Mouse (Mus musculus) hindbrain, embryonic 12.5 days (tissue): ENCODE data around the gene Tmppe. TPM values are rescaled to one million over a fixed set of nuclear protein-coding genes. Genes with fewer than 3 reads are reported as not detected.

Experiments
- ATAC-seq: fragments of 200-750 bp; cut with Nextera tagmentation; 2 replicates; pipeline ENCODE4 v1.8.0; 2017; ENCODE audit warnings: moderate TSS enrichment; ENCODE audit not compliant: low FRiP score
- H3K27ac ChIP-seq: fragments of 300-500 bp; sonication (generic); 2 replicates; pipeline ENCODE4 v1.5.1; 2016; ENCODE audit warnings: mild to moderate bottlenecking
- H3K27me3 ChIP-seq: fragments of 300-500 bp; sonication (generic); 2 replicates; pipeline ENCODE4 v1.6.1; 2016; ENCODE audit warnings: mild to moderate bottlenecking
- H3K36me3 ChIP-seq: fragments of 300-500 bp; sonication (generic); 2 replicates; pipeline ENCODE4 v1.6.1; 2016; ENCODE audit warnings: mild to moderate bottlenecking
- H3K4me1 ChIP-seq: fragments of 300-500 bp; sonication (generic); 2 replicates; pipeline ENCODE4 v1.6.1; 2016
- H3K4me2 ChIP-seq: fragments of 300-500 bp; sonication (generic); replicated peaks from 2 replicates; pipeline ENCODE4 v1.6.1; 2016; ENCODE audit warnings: mild to moderate bottlenecking
- H3K4me3 ChIP-seq: fragments of 300-500 bp; sonication (generic); 2 replicates; pipeline ENCODE4 v1.5.1; 2016; ENCODE audit warnings: mild to moderate bottlenecking
- H3K9ac ChIP-seq: fragments of 300-500 bp; sonication (generic); 2 replicates; pipeline ENCODE4 v1.6.1; 2016; ENCODE audit warnings: mild to moderate bottlenecking, moderate library complexity
- H3K9me3 ChIP-seq: fragments of 300-500 bp; sonication (generic); replicated peaks from 2 replicates; pipeline ENCODE4 v1.6.1; 2016; ENCODE audit warnings: mild to moderate bottlenecking
- WGBS: fragments of 180-500 bp; shearing (Covaris S2); methylation state at CpG from one replicate; pipeline ENCODE4 v1.1.7; 2016; 5-methylcytosine and 5-hydroxymethylcytosine counted together
- polyA plus RNA-seq: library from polyadenylated mRNA; unstranded; fragments of >200 nt; fragmentation: Nextera tagmentation; extraction: Ambion mirVana; gene quantifications from 2 replicates; pipeline ENCODE4 v1.2.1, GENCODE M21; 2016

Tmppe gene
- polyA plus RNA-seq, 1 experiment from 2014 or later = 10.3 TPM

- H3K9me3 ChIP-seq = peaks cover 6% of the 10 kb centered on the region; the same call in 1 of the 2 replicates
- no peak overlapping the region for H3K4me2 ChIP-seq
- H3K36me3 ChIP-seq = peaks cover 13% of the 10 kb centered on the region; the same call in 1 of the 2 replicates
- no peak for ATAC-seq
- H3K4me3 ChIP-seq = no peak overlapping the region
- H3K4me1 ChIP-seq = no peaks in the 10 kb centered on the region
- no peak overlapping the region for H3K9ac ChIP-seq
- H3K27me3 ChIP-seq = no peaks in the 10 kb centered on the region
- no peak overlapping the region for H3K27ac ChIP-seq
- 93% methylated on average over 5 of the region's 5 CpGs for WGBS
These were observed 24.7 kb downstream of the Tmppe start for GRCm38 (mm10) chr9:114425576-114425975.

DNA sequence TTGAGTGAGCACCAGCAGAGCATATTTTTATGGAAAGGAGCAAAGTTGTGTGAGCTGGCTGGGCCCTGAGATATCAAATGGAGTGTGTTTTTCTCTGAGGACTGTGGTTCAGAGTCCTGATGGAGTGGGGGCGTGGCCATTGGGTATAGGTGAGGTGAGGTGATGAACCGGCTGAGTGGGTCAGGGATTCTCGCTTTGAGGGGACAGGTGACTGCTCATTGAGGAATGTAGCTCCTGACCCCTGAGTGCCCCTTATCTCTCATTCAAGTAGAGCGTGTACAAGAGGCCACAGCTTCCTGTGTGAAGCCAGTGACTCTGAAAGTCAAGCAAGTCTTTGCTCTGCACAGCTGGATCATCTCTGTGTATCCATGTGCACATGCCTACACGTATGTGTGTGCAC is 25.3 kb downstream of the Tmppe start:
- peaks cover 15% of the 10 kb centered on the region; the same call in 1 of the 2 replicates for H3K36me3 ChIP-seq
- no peak overlapping the region for H3K9ac ChIP-seq
- ATAC-seq = no peak
- no peak overlapping the region for H3K4me2 ChIP-seq
- H3K4me1 ChIP-seq = no peaks in the 10 kb centered on the region
- no peak overlapping the region for H3K4me3 ChIP-seq
- H3K27me3 ChIP-seq = no peaks in the 10 kb centered on the region
- no peak overlapping the region for H3K27ac ChIP-seq
- WGBS = 90% methylated on average over 5 of the region's 5 CpGs
- H3K9me3 ChIP-seq = peaks cover 6% of the 10 kb centered on the region; the same call in 1 of the 2 replicates

DNA sequence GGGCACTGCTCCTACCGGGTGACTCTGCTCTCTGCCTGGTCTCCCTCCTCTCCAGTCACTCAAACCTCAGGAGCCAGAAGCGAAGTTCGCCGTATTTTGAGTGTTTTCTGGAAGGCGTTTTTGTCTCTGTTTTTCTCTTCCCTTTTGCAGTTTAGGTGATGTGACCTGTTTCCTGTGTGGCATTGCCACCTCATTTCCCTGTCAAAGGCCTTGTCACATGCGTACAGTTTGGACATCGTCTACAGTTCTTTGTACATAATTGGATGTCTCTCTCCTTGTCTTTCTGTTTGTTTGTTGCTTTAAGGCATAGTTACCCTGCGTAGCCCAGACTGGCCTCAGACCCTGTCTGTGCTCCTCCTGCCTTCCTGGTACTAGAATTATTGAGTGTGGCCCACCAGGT is 26.5 kb downstream of the Tmppe start:
- 88% methylated on average over 8 of the region's 8 CpGs for WGBS
- Histone ChIP-seq H3K4me2 (no peak overlapping the region), H3K4me1 (no peaks in the 10 kb centered on the region), H3K27me3 (no peaks in the 10 kb centered on the region), H3K36me3 (peaks cover 18% of the 10 kb centered on the region; the same call in 1 of the 2 replicates), H3K9me3 (peaks cover 6% of the 10 kb centered on the region; the same call in 1 of the 2 replicates), H3K27ac (no peak overlapping the region), H3K4me3 (no peak overlapping the region), H3K9ac (no peak overlapping the region)
- ATAC-seq = no peak

DNA sequence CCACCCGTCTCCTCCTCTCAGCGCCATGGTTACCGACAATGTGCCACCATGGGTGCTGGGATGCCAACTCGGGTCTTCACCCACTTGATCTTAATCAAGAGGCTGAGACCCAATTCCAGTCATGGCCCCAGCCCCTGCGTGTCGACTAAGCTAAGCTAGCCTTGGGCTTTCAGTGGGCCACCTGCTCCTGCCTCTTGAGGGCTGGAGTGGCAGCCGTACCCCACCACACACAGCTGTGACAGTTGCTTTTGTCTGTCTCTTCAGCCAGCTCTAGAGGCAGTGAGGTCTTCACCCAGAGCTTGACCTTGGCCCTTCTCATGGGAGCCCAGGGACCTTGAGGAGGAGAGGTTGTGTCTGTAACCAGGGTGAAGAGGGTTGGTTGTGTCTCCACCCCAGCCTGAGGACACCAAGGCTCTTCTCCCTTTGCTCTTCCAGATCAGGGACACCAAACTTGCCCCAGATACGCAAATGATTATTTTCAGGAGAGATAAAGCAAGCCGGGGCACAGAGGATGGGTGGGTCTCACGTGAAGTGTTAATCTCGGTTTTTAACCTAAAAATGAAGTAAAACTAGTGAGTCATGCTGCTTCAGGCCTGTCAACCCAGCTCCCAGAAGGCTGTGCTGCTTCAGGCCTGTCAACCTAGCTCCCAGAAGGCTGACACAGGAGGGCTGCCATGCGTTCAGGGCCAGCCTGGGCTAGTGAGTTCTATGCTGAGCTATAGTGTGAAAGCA is 27.4 kb downstream of the Tmppe start:
- Histone ChIP-seq H3K27ac (no peak overlapping the region), H3K9me3 (peaks cover 6% of the 10 kb centered on the region; the same call in 1 of the 2 replicates), H3K4me1 (no peaks in the 10 kb centered on the region), H3K9ac (no peak overlapping the region), H3K4me2 (no peak overlapping the region), H3K4me3 (no peak overlapping the region), H3K27me3 (no peaks in the 10 kb centered on the region), H3K36me3 (peaks cover 24% of the 10 kb centered on the region; the same call in 1 of the 2 replicates)
- WGBS = 82% methylated on average over 12 of the region's 12 CpGs
- no peak for ATAC-seq

GRCm38 (mm10) chr9:114435668-114436067 is 34.8 kb downstream of the Tmppe start:
- WGBS = 71% methylated on average over 2 of the region's 2 CpGs
- H3K9ac ChIP-seq = no peak overlapping the region
- peaks cover 27% of the 10 kb centered on the region for H3K36me3 ChIP-seq
- no peak overlapping the region for H3K27ac ChIP-seq
- H3K4me1 ChIP-seq = no peaks in the 10 kb centered on the region
- no peaks in the 10 kb centered on the region for H3K9me3 ChIP-seq
- no peaks in the 10 kb centered on the region for H3K27me3 ChIP-seq
- H3K4me2 ChIP-seq = no peak overlapping the region
- ATAC-seq = no peak
- H3K4me3 ChIP-seq = no peak overlapping the region

DNA sequence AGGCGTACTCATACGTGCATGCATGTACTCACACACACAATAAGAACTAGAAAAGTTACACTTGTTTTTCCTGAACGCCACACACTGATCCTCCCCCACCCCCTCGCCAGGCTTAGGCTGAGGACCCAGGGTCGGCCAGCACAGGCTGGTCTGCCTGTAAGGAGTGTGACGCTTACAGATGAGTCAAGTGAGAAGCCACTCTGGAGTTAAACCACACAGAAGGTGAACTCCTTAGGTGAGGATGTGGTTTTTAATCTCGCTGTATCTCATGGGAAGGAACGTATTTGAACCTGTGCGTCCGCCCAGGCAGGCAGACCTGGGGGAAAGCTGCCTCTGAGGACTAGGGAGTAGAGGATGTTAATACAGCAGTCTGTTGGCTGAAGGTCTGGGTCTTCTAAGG is 39.6 kb downstream of the Tmppe start:
- WGBS = 87% methylated on average over 10 of the region's 10 CpGs
- Histone ChIP-seq H3K9me3 (no peaks in the 10 kb centered on the region), H3K9ac (no peak overlapping the region), H3K36me3 (peaks cover 14% of the 10 kb centered on the region), H3K4me2 (no peak overlapping the region), H3K27ac (no peak overlapping the region), H3K27me3 (no peaks in the 10 kb centered on the region), H3K4me1 (no peaks in the 10 kb centered on the region; the same call in 1 of the 2 replicates), H3K4me3 (no peak overlapping the region)
- ATAC-seq = no peak

DNA sequence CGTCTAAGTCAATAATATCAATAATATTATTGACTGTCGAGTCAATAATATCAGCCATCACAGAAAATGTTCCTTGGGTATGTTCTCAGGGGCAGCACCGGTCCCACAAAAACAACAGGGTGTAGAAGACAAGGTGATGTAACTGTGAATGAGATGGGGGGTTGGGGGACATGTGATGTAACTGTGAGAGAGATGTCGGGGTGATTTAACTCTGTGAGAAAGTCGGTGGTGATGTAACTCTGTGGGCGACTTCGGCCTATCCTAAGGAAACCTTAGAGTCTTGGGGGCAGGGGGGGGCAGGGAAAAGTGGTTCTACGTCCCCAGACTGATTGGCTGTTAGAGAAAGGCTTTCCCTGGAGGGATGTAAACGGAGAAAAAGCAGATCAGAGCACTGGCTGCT is 41.3 kb downstream of the Tmppe start:
- Histone ChIP-seq H3K9me3 (no peaks in the 10 kb centered on the region), H3K27me3 (no peaks in the 10 kb centered on the region), H3K4me1 (no peaks in the 10 kb centered on the region; the same call in 1 of the 2 replicates), H3K9ac (no peak overlapping the region), H3K4me2 (no peak overlapping the region), H3K27ac (no peak overlapping the region), H3K36me3 (0 out of 2 replicates have a peak, but pooled peaks cover 2% of the 10 kb centered on the region), H3K4me3 (no peak overlapping the region)
- WGBS = 95% methylated on average over 9 of the region's 9 CpGs
- ATAC-seq = no peak

DNA sequence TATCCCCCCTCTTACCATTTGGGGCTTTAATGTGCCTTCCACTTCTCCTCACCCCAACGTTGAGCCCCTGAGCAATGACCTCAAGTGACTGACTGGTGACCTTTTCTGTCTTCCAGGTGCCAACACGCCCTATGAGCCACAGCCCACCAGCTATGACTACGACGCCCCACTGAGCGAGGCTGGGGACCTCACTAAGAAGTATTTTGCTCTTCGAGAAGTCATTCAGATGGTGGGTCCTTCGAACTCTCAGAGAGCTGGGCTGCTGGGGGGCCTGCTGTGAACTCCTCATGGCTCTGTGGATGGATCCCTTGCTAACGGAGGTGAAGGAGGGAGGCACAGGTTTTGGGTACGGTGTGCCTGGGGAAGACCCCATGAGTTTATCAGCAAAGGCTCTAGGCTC is 42.0 kb downstream of the Tmppe start:
- 77% methylated on average over 9 of the region's 9 CpGs for WGBS

DNA sequence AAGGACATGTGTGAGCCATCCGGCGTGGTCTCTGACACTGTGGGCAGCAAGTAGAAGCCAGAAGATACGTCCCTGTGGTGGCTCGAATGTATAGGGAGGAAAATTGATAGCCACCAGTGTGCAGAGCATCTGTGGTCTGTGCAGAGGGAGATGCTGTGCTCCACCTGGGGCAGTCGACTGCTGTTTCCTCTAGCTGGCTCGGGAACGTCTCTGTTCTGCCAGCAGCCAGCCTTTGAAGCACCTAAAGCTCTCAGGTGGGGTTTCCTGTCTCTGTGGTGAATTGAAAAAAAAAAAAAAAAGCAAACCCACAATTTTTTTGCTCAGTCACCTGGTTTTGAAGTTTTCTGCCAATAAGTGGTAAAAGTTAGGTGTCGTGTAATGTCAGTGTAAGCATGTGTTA is 42.4 kb downstream of the Tmppe start:
- Histone ChIP-seq H3K36me3 (no peaks in the 10 kb centered on the region), H3K4me1 (no peaks in the 10 kb centered on the region; the same call in 1 of the 2 replicates), H3K9ac (no peak overlapping the region), H3K27me3 (no peaks in the 10 kb centered on the region), H3K4me3 (no peak overlapping the region), H3K27ac (no peak overlapping the region), H3K9me3 (no peaks in the 10 kb centered on the region), H3K4me2 (no peak overlapping the region)
- no peak for ATAC-seq
- WGBS = 90% methylated on average over 8 of the region's 8 CpGs

More for the DNA sequence above, 42.0 kb downstream of the Tmppe start:
- ATAC-seq = no peak
- Histone ChIP-seq H3K27ac (no peak overlapping the region), H3K27me3 (no peaks in the 10 kb centered on the region), H3K4me3 (no peak overlapping the region), H3K9ac (no peak overlapping the region), H3K4me1 (no peaks in the 10 kb centered on the region; the same call in 1 of the 2 replicates), H3K9me3 (no peaks in the 10 kb centered on the region), H3K4me2 (no peak overlapping the region), H3K36me3 (no peaks in the 10 kb centered on the region)

GRCm38 (mm10) chr9:114446887-114447286 is 46.0 kb downstream of the Tmppe start:
- no peak overlapping the region for H3K27ac ChIP-seq
- no peak overlapping the region for H3K4me3 ChIP-seq
- H3K4me1 ChIP-seq = no peaks in the 10 kb centered on the region
- 93% methylated on average over 8 of the region's 8 CpGs for WGBS
- ATAC-seq = no peak
- H3K27me3 ChIP-seq = no peaks in the 10 kb centered on the region
- H3K9me3 ChIP-seq = no peaks in the 10 kb centered on the region
- H3K4me2 ChIP-seq = no peak overlapping the region
- no peaks in the 10 kb centered on the region for H3K36me3 ChIP-seq
- no peak overlapping the region for H3K9ac ChIP-seq

GRCm38 (mm10) chr9:114448700-114449099 is 47.8 kb downstream of the Tmppe start:
- Histone ChIP-seq H3K9me3 (no peaks in the 10 kb centered on the region), H3K36me3 (no peaks in the 10 kb centered on the region; the same call in 1 of the 2 replicates), H3K4me3 (no peak overlapping the region), H3K4me1 (no peaks in the 10 kb centered on the region), H3K27ac (no peak overlapping the region), H3K9ac (no peak overlapping the region), H3K4me2 (no peak overlapping the region), H3K27me3 (no peaks in the 10 kb centered on the region)
- 82% methylated on average over 5 of the region's 5 CpGs for WGBS
- ATAC-seq = no peak

DNA sequence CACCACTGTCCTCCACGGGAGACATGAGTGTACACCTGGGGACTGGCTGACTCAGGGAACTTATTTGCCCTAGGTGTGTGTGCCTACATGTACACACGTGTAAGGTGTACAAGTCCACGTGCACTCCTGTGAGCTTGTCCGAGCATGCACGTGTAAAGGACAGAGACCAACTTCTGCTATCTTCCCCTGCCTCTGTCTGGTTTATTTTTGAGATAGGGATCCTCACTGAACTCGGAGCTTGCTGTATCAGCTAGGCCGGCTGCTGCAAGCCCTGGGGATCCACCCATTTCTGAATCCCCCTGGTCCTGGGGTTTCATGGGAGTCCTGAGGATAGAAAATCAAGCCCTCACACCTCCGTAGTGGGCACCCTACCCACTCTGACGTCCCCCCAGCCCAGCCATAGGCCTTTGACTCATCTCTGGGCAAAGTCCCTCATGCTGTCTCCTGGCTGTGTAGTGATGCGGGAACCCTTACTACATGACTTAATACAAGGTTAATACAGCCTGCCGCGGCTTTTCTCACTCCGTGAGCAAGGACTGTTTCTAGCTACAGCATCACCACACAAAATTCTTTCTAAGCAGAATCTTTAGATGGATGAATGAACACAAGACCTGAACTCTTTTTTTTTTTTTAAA is 48.3 kb downstream of the Tmppe start:
- no peak for ATAC-seq
- Histone ChIP-seq H3K27me3 (no peaks in the 10 kb centered on the region), H3K36me3 (no peaks in the 10 kb centered on the region; the same call in 1 of the 2 replicates), H3K4me1 (no peaks in the 10 kb centered on the region), H3K4me3 (no peak overlapping the region), H3K27ac (no peak overlapping the region), H3K9ac (no peak overlapping the region), H3K4me2 (no peak overlapping the region), H3K9me3 (no peaks in the 10 kb centered on the region)
- 90% methylated on average over 13 of the region's 13 CpGs for WGBS
